Mouse (Mus musculus) limb, embryonic 12.5 days (tissue): ENCODE measurements around the gene Olfr466. TPM values are rescaled to one million over a fixed set of nuclear protein-coding genes. Genes with fewer than 3 reads are reported as not detected.

Source experiments
- ATAC-seq: fragments of 200-750 bp; cut with Nextera tagmentation; 2 replicates; pipeline ENCODE4 v1.8.0; 2017; ENCODE audit warnings: low read depth, moderate TSS enrichment; ENCODE audit not compliant: insufficient number of reproducible peaks, insufficient read depth, low FRiP score, low TSS enrichment
- H3K27ac ChIP-seq: fragments of 300-500 bp; sonication (generic); 2 replicates; pipeline ENCODE4 v1.5.1; 2016; ENCODE audit warnings: mild to moderate bottlenecking, moderate library complexity
- H3K27me3 ChIP-seq: fragments of 300-500 bp; sonication (generic); 2 replicates; pipeline ENCODE4 v1.6.1; 2016; ENCODE audit warnings: mild to moderate bottlenecking, moderate library complexity
- H3K36me3 ChIP-seq: fragments of 300-500 bp; sonication (generic); 2 replicates; pipeline ENCODE4 v1.6.1; 2016; ENCODE audit warnings: mild to moderate bottlenecking, moderate library complexity
- H3K4me1 ChIP-seq: fragments of 300-500 bp; sonication (generic); replicated peaks from 2 replicates; pipeline ENCODE4 v1.6.1; 2016
- H3K4me2 ChIP-seq: fragments of 300-500 bp; sonication (generic); 2 replicates; pipeline ENCODE4 v1.6.1; 2016; ENCODE audit warnings: mild to moderate bottlenecking, moderate library complexity
- H3K4me3 ChIP-seq: fragments of 300-500 bp; sonication (generic); replicated peaks from 2 replicates; pipeline ENCODE4 v1.5.1; 2016; ENCODE audit warnings: mild to moderate bottlenecking
- H3K9ac ChIP-seq: fragments of 300-500 bp; sonication (generic); replicated peaks from 2 replicates; pipeline ENCODE4 v1.6.1; 2016; ENCODE audit warnings: mild to moderate bottlenecking, moderate library complexity
- H3K9me3 ChIP-seq: fragments of 300-500 bp; sonication (generic); 2 replicates; pipeline ENCODE4 v1.6.1; 2016; ENCODE audit warnings: mild to moderate bottlenecking, moderate library complexity
- WGBS: fragments of 180-500 bp; shearing (Covaris S2); methylation state at CpG from one replicate; pipeline ENCODE4 v1.1.7; 2016; 5-methylcytosine and 5-hydroxymethylcytosine counted together
- polyA plus RNA-seq: library from polyadenylated mRNA; unstranded; fragments of >200 nt; fragmentation: Nextera tagmentation; extraction: Ambion mirVana; gene quantifications from 2 replicates; pipeline ENCODE4 v1.2.1, GENCODE M21; 2016

Olfr466 gene
- polyA plus RNA-seq = not detected in 2 replicates

GRCm38 (mm10) chr13:65149940-65150339 lies at the start of gene Olfr466:
TSS of gene Olfr466 (plus strand) at chr13:65150240.
- no peaks in the 10 kb centered on the region for H3K4me1 ChIP-seq
- no peak within 1 kb of the TSS for H3K4me3 ChIP-seq
- no peaks in the 10 kb centered on the region for H3K36me3 ChIP-seq
- H3K4me2 ChIP-seq = no peak within 1 kb of the TSS
- H3K9me3 ChIP-seq = 0 out of 2 replicates have a peak, but pooled peaks cover 7% of the 10 kb centered on the region
- ATAC-seq = no peak
- no peak within 1 kb of the TSS for H3K9ac ChIP-seq
- H3K27ac ChIP-seq = no peak within 1 kb of the TSS
- WGBS = 76% methylated on average over 1 of the region's 1 CpGs
- no peaks in the 10 kb centered on the region for H3K27me3 ChIP-seq

- no peak for ATAC-seq
- Histone ChIP-seq H3K4me3 (no peak overlapping the region), H3K9me3 (peaks cover 31% of the 10 kb centered on the region), H3K27ac (no peak overlapping the region), H3K9ac (no peak overlapping the region), H3K27me3 (no peaks in the 10 kb centered on the region), H3K4me2 (no peak overlapping the region), H3K36me3 (peaks cover 5% of the 10 kb centered on the region; the same call in 1 of the 2 replicates), H3K4me1 (no peaks in the 10 kb centered on the region)
- 96% methylated on average over 9 of the region's 9 CpGs for WGBS
These were observed 49.4 kb upstream of the Olfr466 start for GRCm38 (mm10) chr13:65100678-65101077.

- Histone ChIP-seq H3K9ac (no peak overlapping the region), H3K27ac (no peak overlapping the region), H3K4me3 (no peak overlapping the region), H3K36me3 (peaks cover 7% of the 10 kb centered on the region; the same call in 1 of the 2 replicates), H3K9me3 (peaks cover 35% of the 10 kb centered on the region), H3K4me2 (no peak overlapping the region), H3K27me3 (no peaks in the 10 kb centered on the region), H3K4me1 (no peaks in the 10 kb centered on the region)
- WGBS = 88% methylated on average over 3 of the region's 3 CpGs
- ATAC-seq = no peak
These were observed 48.8 kb upstream of the Olfr466 start for GRCm38 (mm10) chr13:65101232-65101631.

GRCm38 (mm10) chr13:65111961-65112360 lies 38.1 kb upstream of the Olfr466 start:
- H3K36me3 ChIP-seq = no peaks in the 10 kb centered on the region
- 2% methylated on average over 5 of the region's 5 CpGs for WGBS
- H3K4me1 ChIP-seq = peaks cover 10% of the 10 kb centered on the region; the same call in 1 of the 2 replicates
- peak overlapping the region; percentile 86 for H3K4me3 ChIP-seq
- no peak for ATAC-seq
- peak overlapping the region; percentile 93 for H3K9ac ChIP-seq
- H3K9me3 ChIP-seq = no peaks in the 10 kb centered on the region
- no peaks in the 10 kb centered on the region for H3K27me3 ChIP-seq
- H3K4me2 ChIP-seq = peak overlapping the region; percentile 82
- H3K27ac ChIP-seq = peak overlapping the region; percentile 94

GRCm38 (mm10) chr13:65112459-65113110 lies 37.5 kb upstream of the Olfr466 start, which contains the start of gene Mfsd14b:
TSS of gene Mfsd14b (minus strand) at chr13:65112975.
- H3K4me1 ChIP-seq = peaks cover 10% of the 10 kb centered on the region; the same call in 1 of the 2 replicates
- no peaks in the 10 kb centered on the region for H3K36me3 ChIP-seq
- peak within 1 kb of the TSS; percentile 94 for H3K27ac ChIP-seq
- ATAC-seq = peak; percentile 98
- peak within 1 kb of the TSS; percentile 86 for H3K4me3 ChIP-seq
- H3K9ac ChIP-seq = peak within 1 kb of the TSS; percentile 93
- no peaks in the 10 kb centered on the region for H3K27me3 ChIP-seq
- under 1% methylated on average over 60 of the region's 60 CpGs for WGBS
- no peaks in the 10 kb centered on the region for H3K9me3 ChIP-seq
- peak within 1 kb of the TSS; percentile 82 for H3K4me2 ChIP-seq

GRCm38 (mm10) chr13:65113239-65113638 lies 36.8 kb upstream of the Olfr466 start:
- H3K4me2 ChIP-seq = peak overlapping the region; percentile 82
- 0 out of 2 replicates have a peak overlapping the region, but pooled peaks have one; percentile 93 for H3K9ac ChIP-seq
- H3K9me3 ChIP-seq = no peaks in the 10 kb centered on the region
- WGBS = 67% methylated on average over 3 of the region's 3 CpGs
- no peaks in the 10 kb centered on the region for H3K27me3 ChIP-seq
- H3K27ac ChIP-seq = peak overlapping the region; percentile 94
- no peaks in the 10 kb centered on the region for H3K36me3 ChIP-seq
- ATAC-seq = no peak; the same call in 1 of the 2 replicates
- peak overlapping the region; percentile 86 for H3K4me3 ChIP-seq
- peaks cover 10% of the 10 kb centered on the region; the same call in 1 of the 2 replicates for H3K4me1 ChIP-seq

- Histone ChIP-seq H3K9ac (no peak overlapping the region), H3K4me1 (no peaks in the 10 kb centered on the region), H3K9me3 (no peaks in the 10 kb centered on the region), H3K27ac (no peak overlapping the region), H3K36me3 (no peaks in the 10 kb centered on the region), H3K4me2 (no peak overlapping the region), H3K4me3 (no peak overlapping the region), H3K27me3 (no peaks in the 10 kb centered on the region)
- WGBS = 77% methylated on average over 3 of the region's 3 CpGs
- no peak for ATAC-seq
These were observed 29.1 kb upstream of the Olfr466 start for GRCm38 (mm10) chr13:65120984-65121383.

- no peak overlapping the region for H3K4me3 ChIP-seq
- no peaks in the 10 kb centered on the region for H3K27me3 ChIP-seq
- no peaks in the 10 kb centered on the region for H3K4me1 ChIP-seq
- no peaks in the 10 kb centered on the region for H3K9me3 ChIP-seq
- ATAC-seq = no peak
- no peaks in the 10 kb centered on the region for H3K36me3 ChIP-seq
- no peak overlapping the region for H3K9ac ChIP-seq
- WGBS = 81% methylated on average over 1 of the region's 1 CpGs
- no peak overlapping the region for H3K27ac ChIP-seq
- H3K4me2 ChIP-seq = no peak overlapping the region
These were observed 27.9 kb upstream of the Olfr466 start for GRCm38 (mm10) chr13:65122111-65122510.

GRCm38 (mm10) chr13:65127063-65127847 lies 22.8 kb upstream of the Olfr466 start:
- Histone ChIP-seq H3K9me3 (no peaks in the 10 kb centered on the region), H3K27me3 (no peaks in the 10 kb centered on the region)
- 66% methylated on average over 3 of the region's 3 CpGs for WGBS

GRCm38 (mm10) chr13:65137789-65138188 lies 12.3 kb upstream of the Olfr466 start, which contains the start of gene Olfr465-ps1:
TSS of gene Olfr465-ps1 (plus strand) at chr13:65138089.
- Histone ChIP-seq H3K4me3 (no peak within 1 kb of the TSS), H3K27me3 (no peaks in the 10 kb centered on the region), H3K4me2 (no peak within 1 kb of the TSS), H3K9me3 (0 out of 2 replicates have a peak, but pooled peaks cover 4% of the 10 kb centered on the region), H3K27ac (no peak within 1 kb of the TSS), H3K4me1 (no peaks in the 10 kb centered on the region), H3K36me3 (no peaks in the 10 kb centered on the region), H3K9ac (no peak within 1 kb of the TSS)
- no peak for ATAC-seq
- WGBS = 80% methylated on average over 4 of the region's 4 CpGs

More at GRCm38 (mm10) chr13:65127063-65127847, 22.8 kb upstream of the Olfr466 start:
- ATAC-seq = no peak
- no peak overlapping the region for H3K4me3 ChIP-seq
- no peak overlapping the region for H3K9ac ChIP-seq
- no peaks in the 10 kb centered on the region for H3K36me3 ChIP-seq
- H3K4me1 ChIP-seq = no peaks in the 10 kb centered on the region
- no peak overlapping the region for H3K27ac ChIP-seq
- no peak overlapping the region for H3K4me2 ChIP-seq

GRCm38 (mm10) chr13:65174102-65174501 lies 24.1 kb downstream of the Olfr466 start:
- Histone ChIP-seq H3K9me3 (no peaks in the 10 kb centered on the region), H3K4me2 (no peak overlapping the region), H3K36me3 (no peaks in the 10 kb centered on the region), H3K4me3 (no peak overlapping the region), H3K9ac (no peak overlapping the region), H3K4me1 (no peaks in the 10 kb centered on the region), H3K27ac (no peak overlapping the region), H3K27me3 (no peaks in the 10 kb centered on the region)
- ATAC-seq = no peak
- WGBS = 83% methylated on average over 3 of the region's 3 CpGs
